Mouse (Mus musculus) Muller cell, postnatal 12 days (primary cell): ENCODE measurements around the gene Zfp12.

Experiments used
- DNase-seq: peaks from one replicate; pipeline ENCODE4 v3.0.0-alpha.2; 2015; ENCODE audit errors: inconsistent ontology term

The Zfp12 gene

DNA sequence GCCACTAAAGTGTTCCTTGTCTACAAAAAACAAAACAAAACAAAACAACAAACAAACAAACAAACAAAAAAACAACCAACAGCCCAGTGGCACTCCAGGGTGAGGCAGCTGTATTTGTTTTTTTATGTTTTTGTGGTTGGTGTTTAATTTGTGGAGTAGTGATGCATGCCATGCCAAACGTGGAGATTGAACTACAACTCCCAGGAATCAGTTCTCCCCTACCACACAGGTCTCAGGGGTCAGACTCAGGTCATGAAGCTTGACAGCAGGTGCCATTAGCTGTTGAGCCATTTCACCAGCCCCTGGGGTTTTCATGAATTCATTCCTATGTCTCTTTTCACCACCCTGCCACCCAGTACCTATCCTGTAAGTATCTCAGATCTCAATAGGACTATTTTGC, 30.4 kb downstream of the Zfp12 start:
- no peak for DNase-seq

DNA sequence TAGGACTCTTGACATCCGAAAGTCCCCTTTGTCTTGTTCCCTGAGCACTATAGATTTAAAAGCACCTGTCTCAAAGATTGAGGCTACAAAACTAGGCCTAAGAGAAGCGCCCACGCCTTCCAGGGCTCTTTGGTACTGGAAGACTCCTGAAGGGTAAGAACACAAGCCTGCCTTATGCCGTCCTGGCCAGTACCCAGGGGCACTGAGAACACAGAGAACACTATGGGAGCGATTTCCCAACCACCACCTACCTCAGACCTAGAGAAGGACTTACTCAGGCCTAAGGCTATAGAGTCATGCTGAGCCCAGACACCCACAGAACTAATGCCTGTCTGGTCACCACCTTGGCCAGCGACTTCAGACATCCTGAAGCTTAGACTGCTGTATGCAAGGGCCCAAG, 31.8 kb downstream of the Zfp12 start:
- DNase-seq, result no peak

DNA sequence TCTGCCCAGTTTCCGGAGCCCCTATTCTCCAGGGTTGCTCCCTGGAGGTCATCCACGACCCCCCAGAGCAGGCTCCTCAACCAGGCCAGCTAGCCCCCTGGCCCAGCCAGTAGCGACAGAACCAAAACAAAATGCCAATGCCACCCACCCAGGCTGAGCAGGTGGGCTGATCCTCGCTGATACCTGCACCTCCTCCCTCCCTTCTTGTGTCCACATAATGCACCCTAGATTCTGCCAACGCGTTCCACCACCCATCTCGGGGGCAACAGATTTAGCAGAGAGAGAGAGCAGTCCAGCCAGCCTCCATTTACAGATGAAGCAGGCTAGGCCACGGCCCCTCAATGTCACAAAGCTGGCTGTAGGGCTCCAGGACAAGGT, 34.0 kb downstream of the Zfp12 start:
- DNase-seq, result no peak

DNA sequence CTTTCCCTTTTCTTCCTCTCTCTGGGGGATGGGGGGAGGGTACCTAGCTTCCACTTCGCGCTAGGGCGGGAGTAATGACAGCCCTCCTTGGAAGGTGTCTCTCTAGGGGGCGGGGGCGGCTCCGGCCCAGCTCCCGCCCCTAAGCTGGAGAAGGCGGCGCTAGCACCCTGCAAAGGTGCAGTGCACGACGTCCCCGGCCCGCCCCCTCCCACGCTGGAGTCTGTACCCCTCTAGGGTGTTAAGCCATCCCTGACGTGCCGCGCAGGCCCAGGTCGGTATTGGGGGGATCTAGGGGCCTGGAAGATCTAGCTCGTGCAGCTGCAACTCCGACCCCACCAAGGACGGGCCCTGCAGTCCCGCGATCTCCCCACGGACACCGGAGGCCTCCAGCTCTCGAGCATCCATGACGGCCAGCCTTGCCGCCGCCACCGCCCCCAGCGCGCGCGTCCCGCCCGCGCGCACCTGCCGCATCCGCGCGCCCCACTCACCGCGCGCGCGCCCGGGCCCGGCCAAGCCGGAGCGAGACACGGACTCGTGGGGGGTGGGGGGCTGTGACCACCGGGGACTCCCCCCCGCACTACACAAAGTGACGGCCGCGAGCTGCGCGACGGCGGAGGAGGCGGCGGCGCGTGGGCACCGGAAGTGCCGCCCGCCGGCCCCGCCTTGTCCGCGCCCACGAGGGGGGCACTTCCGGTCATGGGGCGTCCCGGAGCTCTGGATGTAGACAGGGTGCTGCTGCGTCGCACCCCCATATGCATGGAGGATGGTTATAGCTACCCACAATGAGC, 34.6 kb downstream of the Zfp12 start, which contains the start of gene Zfp316:
Gene Zfp316 (minus strand): TSS at position 660 of the 788 bp plus-strand sequence.
- DNase-seq, result peak; percentile 81

DNA sequence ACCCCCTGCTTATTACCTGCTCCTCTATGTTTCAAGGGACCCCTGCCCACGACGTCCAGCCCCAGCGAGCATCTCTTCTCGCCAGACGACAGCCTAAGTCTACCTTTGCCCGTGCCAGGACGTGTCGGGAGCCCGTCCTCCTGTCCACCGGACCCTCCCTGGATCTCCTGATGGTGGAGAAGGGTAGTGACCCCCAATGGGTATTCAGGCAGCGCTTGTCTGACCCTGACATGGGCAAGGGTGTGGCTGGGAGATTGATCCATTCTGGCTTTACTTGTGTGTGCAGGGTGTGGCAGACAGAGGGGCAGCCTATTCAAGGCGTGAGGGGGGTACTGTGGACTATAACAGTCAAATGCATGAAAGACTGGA, 35.2 kb downstream of the Zfp12 start:
- no peak for DNase-seq

DNA sequence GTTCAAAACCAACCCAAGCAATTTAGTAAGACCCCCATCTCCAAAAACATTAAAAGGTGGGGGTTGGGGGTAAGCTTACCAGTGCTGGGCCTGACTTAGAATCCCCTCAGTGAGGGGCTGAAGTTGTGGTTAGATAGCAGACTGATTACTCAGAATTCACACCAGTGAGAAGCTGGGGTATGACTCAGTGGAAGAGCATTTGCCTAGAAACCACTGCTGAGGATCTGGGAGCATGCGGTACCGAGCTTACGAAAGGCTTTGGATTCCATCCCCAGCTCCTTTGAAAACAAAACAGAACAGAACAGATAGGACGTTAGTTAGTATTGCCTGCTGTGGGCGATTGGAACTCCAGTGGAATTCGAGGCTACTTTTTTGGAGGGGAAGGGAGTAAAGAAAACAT, 36.7 kb downstream of the Zfp12 start:
- DNase-seq, result peak; percentile 94

DNA sequence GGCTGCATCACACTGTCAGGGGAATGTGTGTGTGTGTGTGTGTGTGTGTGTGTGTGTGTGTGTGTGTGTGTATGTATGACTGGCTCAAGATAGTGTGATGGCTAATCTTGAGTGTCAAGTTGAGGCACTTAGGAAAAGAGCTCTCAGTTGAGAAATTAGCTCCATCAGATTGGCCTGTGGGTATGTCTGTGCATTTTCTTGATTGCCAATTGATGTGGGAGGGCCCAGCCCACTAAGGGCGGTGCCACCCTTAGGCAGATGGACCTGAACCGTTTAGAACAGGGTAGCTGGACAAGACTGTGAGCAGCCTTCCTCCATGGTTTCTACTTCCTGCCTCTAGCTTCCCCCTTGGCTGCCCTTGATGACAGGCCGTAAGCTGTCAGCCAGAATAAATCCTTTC, 37.1 kb downstream of the Zfp12 start:
- no peak for DNase-seq

DNA sequence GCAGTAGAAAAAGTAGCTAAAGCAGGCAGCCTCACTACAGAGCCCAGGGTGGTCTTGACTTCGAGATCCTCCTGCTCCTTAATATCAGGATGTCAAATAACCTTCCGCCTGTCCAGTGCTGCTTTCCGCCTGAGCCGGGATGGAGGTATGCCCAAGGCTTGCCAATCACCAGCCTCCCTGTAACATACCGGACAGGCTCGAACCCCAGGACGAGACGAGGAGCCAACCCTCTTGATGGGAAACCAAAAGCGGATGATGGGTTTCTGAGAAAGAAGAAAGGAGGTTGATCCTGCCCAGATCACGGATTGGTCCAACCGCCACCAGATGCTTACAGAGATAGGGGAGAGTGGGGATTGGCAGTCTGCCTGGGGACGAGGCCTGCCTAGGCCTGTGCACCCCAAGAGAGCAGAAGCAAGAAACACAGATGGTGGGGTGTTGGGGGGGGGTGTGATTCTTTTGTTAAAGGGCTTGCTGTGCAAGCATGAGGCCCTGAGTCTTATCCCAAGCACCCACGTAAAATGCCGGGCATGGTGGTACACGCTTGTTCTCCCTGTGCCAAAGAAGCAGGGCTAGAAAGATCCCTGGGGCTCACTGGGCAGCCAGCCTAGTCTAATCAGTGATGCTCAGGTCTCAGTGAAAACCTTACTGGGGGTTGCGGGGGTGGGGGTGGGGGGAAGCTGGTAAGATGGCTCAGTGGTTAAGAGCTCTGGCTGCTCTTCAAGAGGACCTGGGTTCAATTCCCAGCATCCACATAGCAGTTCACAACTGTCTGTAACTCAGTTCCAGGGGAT, 37.8 kb downstream of the Zfp12 start:
- no peak for DNase-seq

DNA sequence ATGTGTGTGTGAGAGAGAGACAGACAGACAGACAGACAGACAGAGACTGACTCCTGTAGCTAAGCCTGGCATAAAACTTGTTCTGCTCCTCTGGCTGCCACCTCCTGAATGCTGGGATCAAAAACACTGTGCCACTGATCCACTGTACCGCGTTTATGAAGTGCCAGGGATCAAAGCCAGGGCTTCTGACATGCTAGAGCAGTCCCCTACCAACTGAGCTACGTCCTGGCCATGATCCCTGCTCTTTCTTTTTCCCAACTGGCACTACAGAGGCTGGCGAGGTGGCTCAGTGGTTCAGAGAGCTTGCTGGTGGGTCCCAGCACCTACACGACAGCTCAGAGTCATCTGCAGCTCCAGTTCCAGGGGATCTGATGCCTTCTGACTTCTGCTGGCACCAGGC, 40.8 kb downstream of the Zfp12 start:
- no peak for DNase-seq

DNA sequence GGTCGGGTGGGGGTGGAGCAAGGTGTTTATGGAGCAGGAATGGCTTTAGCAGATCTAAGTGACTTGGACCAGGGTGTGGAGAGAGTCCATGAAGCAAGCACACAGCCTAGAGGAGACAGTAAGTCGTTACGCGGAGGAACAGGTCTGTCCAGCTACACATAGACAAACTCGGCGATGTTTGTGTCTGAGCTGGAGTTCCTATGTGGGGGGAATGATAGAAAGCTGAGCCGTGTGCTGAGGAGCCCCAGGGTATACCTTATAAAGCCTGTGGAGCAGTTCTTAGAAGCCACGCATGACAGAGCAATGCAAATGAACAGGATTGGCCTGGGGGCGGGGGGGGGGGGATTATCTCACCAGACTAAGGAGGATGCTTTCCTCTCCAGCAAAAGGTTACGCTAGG, 44.3 kb downstream of the Zfp12 start:
- no peak for DNase-seq

DNA sequence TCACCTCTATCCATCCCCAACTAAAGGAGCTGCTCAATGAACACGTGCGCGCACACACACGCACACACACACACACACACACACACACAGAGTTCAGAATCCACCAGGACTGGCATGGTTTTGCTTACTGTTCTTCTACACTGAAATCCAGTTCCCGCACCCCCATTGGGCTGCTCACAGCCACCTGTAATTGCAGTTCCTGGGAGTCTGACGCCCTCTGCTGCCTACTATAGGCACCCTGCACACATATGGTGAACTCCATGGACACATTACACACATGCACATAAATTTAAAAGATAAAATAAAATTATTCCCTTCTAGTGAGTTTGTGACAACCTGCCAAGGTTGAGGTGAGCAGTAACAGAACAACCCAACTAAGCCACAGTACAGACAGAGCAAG, 49.8 kb downstream of the Zfp12 start:
- DNase-seq, result no peak

DNA sequence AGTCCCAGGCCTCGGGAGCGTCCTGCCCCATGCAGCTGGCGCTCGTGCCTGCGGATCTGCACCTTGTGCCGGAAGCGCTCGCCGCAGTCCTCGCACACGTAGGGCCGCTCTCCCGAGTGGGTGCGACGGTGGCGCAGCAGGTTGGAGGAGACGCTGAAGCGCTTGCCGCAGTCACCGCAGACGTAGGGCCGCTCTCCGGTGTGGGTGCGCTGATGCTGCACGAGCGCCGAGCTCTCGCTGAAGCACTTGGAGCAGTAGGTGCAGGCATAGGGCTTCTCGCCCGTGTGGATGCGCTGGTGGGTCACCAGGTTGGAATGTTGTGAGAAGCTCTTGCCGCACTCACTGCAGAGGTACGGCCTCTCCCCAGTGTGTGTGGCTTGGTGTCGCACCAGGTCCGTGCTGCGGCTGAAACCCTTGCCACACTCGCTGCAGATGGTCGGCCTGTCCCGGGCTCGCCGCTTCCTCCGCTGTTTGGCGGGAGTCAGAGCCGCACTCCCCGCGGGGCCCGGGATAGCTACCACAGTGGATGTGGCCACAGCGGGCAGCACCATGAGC, 52.9 kb downstream of the Zfp12 start:
- peak; percentile 49 for DNase-seq

DNA sequence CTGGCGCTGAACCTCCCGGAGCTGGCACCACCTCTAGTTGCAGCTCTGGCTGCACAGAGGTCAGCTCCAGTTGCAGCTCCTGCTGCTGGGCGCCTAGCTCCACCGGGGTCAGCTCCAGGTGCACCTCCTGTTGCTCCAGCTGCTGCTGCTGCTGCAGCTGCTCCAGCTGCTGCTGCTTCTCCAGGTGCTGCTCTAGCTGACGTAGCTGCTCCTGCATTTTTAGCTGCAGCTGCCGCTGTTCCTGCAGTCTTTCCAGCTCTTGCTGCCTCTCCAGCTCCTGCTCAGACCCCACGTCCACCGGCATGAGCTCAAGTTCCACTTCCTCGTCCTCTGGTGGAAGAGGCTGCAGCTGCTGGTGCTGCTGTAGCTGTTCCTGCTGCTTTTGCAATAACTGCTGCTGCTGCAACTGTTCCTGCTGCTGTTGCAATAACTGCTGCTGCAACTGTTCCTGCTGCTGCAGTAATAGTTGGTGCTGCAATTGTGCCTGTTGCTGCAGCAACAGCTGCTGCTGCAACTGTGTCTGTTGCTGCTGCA, 53.5 kb downstream of the Zfp12 start:
- no peak for DNase-seq

DNA sequence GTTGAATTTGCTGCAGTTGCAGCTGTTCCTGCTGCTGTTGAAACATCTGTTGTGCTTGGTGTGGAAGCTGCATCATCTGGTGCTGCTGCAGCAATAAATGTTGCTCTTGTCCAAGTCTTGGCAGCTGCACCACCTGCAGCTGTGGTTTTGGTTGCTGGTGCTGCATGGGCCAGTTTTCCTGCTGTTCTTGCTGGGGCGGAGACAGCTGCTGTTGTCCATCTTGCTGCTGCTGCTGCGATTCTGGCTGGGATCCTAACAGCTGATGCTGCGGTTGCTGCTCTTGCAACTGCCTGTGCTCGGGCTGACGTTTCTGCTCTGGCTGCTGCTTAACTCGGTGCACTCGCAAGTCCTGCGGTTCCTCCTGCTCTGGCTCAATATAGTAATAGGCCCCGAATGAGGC, 54.3 kb downstream of the Zfp12 start:
- no peak for DNase-seq

DNA sequence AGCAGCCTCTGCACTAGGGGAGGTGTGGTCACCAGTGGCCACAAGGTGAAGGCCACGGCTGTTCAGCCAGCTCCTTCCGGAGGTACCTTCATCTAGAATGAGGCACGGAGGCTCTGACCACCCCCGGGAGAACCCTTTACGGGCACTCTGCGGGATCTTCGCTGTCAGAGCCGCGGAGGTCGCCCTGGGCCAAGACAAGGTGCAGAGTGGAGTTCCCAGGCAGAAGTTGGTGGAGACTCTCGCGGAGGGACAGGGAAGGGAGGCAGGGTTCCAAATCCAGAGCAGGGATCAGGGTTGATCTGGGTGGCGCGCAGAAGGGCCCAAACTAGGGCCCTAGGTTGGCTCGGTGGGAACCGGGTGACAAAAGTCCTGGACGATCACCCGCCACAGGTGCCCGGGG, 57.9 kb downstream of the Zfp12 start:
- no peak for DNase-seq

DNA sequence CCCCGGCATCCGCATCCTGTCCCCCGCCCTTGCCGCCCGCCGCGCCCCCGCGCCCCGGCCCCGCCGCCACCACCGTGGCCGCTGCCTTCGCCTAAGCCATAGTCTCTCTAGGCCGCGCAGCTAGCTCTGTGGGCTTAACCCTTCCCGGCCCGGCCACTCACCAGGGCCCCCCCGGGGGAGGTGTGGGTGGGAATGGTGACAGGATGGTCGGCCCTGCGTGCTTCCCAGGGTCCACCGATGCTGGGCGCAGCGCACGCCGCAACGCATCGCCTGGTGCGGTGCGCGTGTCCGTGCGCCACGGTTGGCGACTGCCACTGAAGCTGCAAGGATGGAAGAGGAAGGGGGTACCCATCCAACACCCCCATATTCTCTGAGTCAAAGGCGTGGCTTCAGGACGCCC, 58.4 kb downstream of the Zfp12 start, which contains the start of gene Zfp853:
Gene Zfp853 (minus strand): TSS at position 220 of the 400 bp plus-strand sequence.
- peak; percentile 40 for DNase-seq

DNA sequence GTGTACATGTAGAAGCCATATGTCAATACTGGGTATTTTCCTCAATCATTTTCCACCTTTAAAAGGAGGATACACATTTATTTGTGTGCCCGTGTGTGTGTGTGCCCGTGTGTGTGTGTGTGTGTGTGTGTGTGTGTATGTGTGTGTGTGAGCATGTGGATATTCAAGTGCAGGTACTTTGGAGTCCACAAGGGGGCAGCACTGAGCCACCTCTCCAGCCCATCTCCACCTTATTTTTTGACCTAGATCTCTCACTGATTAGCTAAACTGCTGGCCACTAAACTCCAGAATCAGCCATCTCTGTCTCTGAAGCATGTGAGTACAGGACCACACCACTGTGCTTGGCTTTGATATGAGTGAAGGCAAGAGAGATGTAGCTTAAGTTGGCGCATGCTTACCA, 59.9 kb downstream of the Zfp12 start:
- no peak for DNase-seq

DNA sequence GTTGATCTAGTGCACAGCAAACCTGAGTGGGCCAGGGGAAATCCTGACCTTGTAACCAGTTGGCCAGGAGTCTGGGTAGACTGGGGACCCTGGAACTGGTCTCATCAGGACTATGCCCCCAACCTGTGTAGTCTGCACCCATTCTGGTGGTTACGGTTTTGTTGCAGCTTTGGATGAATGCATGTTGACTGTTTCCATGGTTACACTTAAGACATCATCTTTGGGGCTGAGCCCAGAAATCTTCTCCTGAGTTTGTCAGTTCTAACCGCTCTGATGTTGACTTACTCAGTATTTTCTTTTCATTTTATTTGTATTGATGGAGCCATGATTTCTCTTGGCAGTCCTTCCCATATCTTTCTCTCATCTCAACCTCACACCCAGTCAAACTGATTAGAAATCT, 60.4 kb downstream of the Zfp12 start:
- no peak for DNase-seq

DNA sequence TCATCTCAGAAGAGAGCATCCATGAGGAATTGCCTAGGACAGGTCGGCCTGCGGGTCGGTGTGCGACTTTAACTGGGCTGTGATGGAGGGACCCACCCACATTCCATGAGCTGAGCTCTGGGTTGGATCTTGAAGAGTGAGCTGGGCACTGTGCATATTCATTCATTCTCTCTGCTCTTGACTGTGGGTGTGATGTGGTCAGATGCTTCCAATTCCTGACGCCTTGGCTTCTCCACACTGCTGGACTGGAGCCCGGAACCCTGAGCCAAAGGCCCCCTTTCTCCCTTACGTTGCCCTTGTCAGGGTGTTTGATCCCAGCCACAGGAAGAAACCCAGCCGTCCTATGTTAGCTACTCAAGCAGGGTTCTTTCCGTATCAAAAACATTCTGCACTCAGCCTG, 63.0 kb downstream of the Zfp12 start:
- peak; percentile 68 for DNase-seq

DNA sequence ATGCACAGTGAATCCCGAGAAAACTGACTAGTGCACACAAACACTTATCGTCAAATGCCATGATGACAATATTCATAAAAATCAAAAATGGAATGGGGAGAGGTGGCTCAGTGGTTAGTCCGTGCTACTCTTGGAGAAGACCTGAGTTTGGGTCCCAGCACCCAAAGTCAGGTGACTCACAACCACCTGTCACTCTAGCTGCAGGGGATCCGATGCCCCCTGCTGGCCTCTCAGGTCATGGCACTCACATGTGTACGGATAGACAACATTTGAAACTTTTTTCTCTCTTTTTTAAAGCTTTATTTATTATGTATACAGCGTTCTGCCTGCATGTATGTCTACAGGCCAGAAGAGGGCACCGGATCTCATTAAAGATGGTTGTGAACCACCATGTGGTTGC, 63.4 kb downstream of the Zfp12 start:
- DNase-seq, result no peak
